Mouse (Mus musculus) liver, adult 2 months (tissue): ENCODE measurements at regions not wholly inside any gene's neighbourhood (a gene's known extent, or its start where the extent isn't known, plus 50 kb on each side); places are given as distances from the start of the nearest gene placed in this dataset.

Source experiments
- DNase-seq: peaks from one replicate; pipeline ENCODE4 v3.0.0-alpha.2; 2011; ENCODE audit warnings: low read depth, low spot score; ENCODE audit errors: extremely low read depth
- H3K27ac ChIP-seq: fragments of 200-500 bp; replicated peaks from 2 replicates; pipeline ENCODE4 v1.5.1; 2012; ENCODE audit warnings: low read depth, mild to moderate bottlenecking, control low read depth, inconsistent platforms, low read length; ENCODE audit not compliant: insufficient read depth
- H3K27me3 ChIP-seq: fragments of 200-500 bp; 2 replicates; pipeline ENCODE4 v1.6.1; 2012; ENCODE audit warnings: mild to moderate bottlenecking, moderate library complexity, low read length, inconsistent platforms; ENCODE audit not compliant: control insufficient read depth, insufficient read depth
- H3K36me3 ChIP-seq: fragments of 200-500 bp; 2 replicates; pipeline ENCODE4 v1.6.1; 2012; ENCODE audit warnings: low read length, inconsistent platforms; ENCODE audit not compliant: control insufficient read depth, insufficient read depth
- H3K4me1 ChIP-seq: fragments of 200-500 bp; 2 replicates; pipeline ENCODE4 v1.6.1; 2011; ENCODE audit warnings: low read length; ENCODE audit not compliant: control insufficient read depth, insufficient read depth
- H3K4me3 ChIP-seq: fragments of 200-500 bp; 2 replicates; pipeline ENCODE4 v1.5.1; 2011; ENCODE audit warnings: low read depth, mild to moderate bottlenecking, control low read depth, low read length, moderate library complexity; ENCODE audit not compliant: insufficient read depth
- H3K79me2 ChIP-seq: fragments of 200-500 bp; 2 replicates; pipeline ENCODE4 v1.6.1; 2012; ENCODE audit warnings: inconsistent platforms, mild to moderate bottlenecking, low read length, moderate library complexity; ENCODE audit not compliant: control insufficient read depth, insufficient read depth
- H3K9ac ChIP-seq: fragments of 200-500 bp; 2 replicates; pipeline ENCODE4 v1.6.1; 2012; ENCODE audit warnings: low read depth, mild to moderate bottlenecking, control low read depth, inconsistent platforms, low read length
- CTCF ChIP-seq: fragments of 200-500 bp; IDR thresholded peaks from 2 replicates; pipeline ENCODE4 v1.5.1; 2011; ENCODE audit warnings: low read depth, low read length, control low read depth
- POLR2A ChIP-seq: fragments of 200-500 bp; IDR thresholded peaks from 2 replicates; pipeline ENCODE4 v1.6.1; 2011; ENCODE audit warnings: low read length, control low read depth; ENCODE audit not compliant: insufficient read depth; ENCODE audit errors: extremely low read depth
- WGBS: fragments of 180-500 bp; shearing (Covaris S2); methylation state at CpG from one replicate; pipeline ENCODE4 v1.1.7; 2018; 5-methylcytosine and 5-hydroxymethylcytosine counted together

- DNase-seq: no peak
- Histone ChIP-seq H3K27me3 (no peaks in the 10 kb centered on the region), H3K9ac (no peak overlapping the region), H3K4me3 (no peak overlapping the region), H3K36me3 (no peaks in the 10 kb centered on the region), H3K27ac (no peak overlapping the region), H3K4me1 (no peaks in the 10 kb centered on the region), H3K79me2 (no peaks in the 10 kb centered on the region)
- no peak for TF ChIP-seq CTCF
- TF ChIP-seq POLR2A: no peak
- 76% methylated on average over 18 of the region's 18 CpGs for WGBS
Observed at GRCm38 (mm10) chr15:8884608-8885467, 82.9 kb upstream of the Ranbp3l start.

DNA sequence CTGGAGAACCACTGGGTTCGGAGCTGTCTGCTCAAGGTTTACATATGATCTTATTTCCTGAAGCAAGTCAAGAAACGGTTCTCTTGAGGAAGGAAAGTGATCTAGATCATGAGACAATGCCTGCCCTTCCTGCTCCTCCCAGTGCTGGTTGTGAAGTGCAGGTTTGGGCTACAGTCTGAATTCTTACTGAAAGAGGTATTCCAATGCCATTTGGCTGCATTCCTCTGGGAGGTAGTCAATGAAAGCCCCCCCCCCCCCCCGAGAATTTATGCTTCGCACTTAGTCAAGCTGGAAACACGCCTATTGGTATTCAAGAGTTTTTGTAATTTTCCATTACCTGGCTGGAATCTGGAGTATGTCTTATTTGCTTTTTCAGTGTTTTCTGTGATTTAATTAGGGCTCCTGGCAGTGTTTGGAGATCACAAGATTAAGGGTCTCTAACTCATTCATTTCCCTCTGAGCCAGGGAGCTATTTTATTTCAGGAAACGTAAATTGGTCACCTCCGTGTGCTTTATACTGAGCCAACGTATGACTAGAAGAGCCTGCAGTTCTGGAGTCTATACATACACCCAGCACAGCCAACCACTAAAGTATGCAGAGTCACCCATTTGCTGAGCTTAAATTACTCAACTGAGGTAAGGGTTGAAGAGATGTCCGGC lies 84.7 kb upstream of the Ranbp3l start:
- no peak for DNase-seq
- no peak overlapping the region for H3K27ac ChIP-seq
- 77% methylated on average over 9 of the region's 9 CpGs for WGBS
- TF ChIP-seq POLR2A: no peak
- no peak for TF ChIP-seq CTCF
- no peaks in the 10 kb centered on the region for H3K36me3 ChIP-seq
- H3K4me3 ChIP-seq: no peak overlapping the region
- no peaks in the 10 kb centered on the region for H3K4me1 ChIP-seq
- H3K79me2 ChIP-seq: no peaks in the 10 kb centered on the region
- H3K9ac ChIP-seq: no peak overlapping the region
- no peaks in the 10 kb centered on the region for H3K27me3 ChIP-seq

DNA sequence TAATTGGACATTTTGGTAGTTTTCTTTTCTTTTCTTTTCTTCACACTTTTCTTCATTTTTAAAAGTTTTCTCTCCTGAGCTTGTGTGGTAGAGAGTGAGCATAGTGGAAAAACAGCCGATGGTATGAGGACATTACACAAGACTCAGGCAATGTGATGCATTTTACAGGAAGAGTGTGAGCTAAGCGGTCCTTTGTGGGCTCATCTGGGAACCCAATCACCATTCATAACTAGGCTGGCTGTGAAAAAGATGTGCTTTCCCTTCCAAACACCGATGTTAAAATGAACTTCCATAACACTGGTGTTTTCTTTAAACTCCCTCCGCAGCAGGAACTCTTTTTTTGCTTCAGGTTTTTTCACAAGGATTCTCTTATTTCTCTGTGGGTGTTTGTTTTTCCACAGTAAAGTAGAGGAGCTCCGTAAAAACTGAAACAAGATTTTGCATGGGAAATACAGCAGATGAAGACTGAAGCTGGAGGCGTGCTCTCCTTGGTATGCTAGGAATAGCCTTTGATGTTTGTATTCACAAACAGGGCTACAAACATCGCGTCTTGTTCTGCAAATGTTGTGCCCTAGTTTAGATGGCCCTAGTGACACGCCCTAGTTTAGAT lies 92.8 kb upstream of the Ranbp3l start:
- no peak for DNase-seq
- no peak overlapping the region for H3K27ac ChIP-seq
- WGBS: 88% methylated on average over 9 of the region's 9 CpGs
- no peaks in the 10 kb centered on the region for H3K4me1 ChIP-seq
- H3K79me2 ChIP-seq: no peaks in the 10 kb centered on the region
- H3K36me3 ChIP-seq: no peaks in the 10 kb centered on the region
- no peak overlapping the region for H3K4me3 ChIP-seq
- H3K9ac ChIP-seq: no peak overlapping the region
- no peaks in the 10 kb centered on the region for H3K27me3 ChIP-seq
- TF ChIP-seq POLR2A (no peak), CTCF (no peak)

DNA sequence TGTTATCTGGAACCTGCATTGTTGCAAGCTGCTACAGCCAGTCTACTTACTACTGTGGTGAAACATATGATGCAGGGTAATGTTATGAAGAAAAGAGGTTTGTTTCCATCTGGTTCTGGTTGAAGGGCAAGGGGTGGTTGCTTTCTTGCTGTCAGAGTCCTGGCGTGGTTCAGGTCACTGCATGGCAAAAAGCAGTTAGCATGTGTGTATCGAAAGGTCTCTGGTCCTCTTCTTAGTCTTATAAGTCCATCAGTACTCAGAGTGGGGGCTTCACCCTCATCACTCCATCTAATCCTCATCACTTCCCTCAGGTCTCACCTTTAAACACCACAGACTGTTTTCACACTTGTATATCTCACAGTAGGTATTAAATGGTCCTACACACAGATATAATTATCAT lies 99.7 kb upstream of the Ranbp3l start:
- TF ChIP-seq POLR2A: no peak
- TF ChIP-seq CTCF: no peak
- no peaks in the 10 kb centered on the region for H3K79me2 ChIP-seq
- DNase-seq: no peak
- H3K36me3 ChIP-seq: no peaks in the 10 kb centered on the region
- H3K4me1 ChIP-seq: no peaks in the 10 kb centered on the region
- H3K9ac ChIP-seq: no peak overlapping the region
- H3K27me3 ChIP-seq: no peaks in the 10 kb centered on the region
- 74% methylated on average over 2 of the region's 2 CpGs for WGBS
- H3K4me3 ChIP-seq: no peak overlapping the region
- no peak overlapping the region for H3K27ac ChIP-seq

GRCm38 (mm10) chr15:8867160-8867891 lies 100.4 kb upstream of the Ranbp3l start:
- TF ChIP-seq CTCF (no peak), POLR2A (no peak)
- no peak overlapping the region for H3K9ac ChIP-seq
- H3K4me1 ChIP-seq: no peaks in the 10 kb centered on the region
- DNase-seq: no peak
- no peaks in the 10 kb centered on the region for H3K27me3 ChIP-seq
- 37% methylated on average over 7 of the region's 7 CpGs for WGBS
- no peaks in the 10 kb centered on the region for H3K36me3 ChIP-seq
- no peaks in the 10 kb centered on the region for H3K79me2 ChIP-seq
- H3K27ac ChIP-seq: no peak overlapping the region
- H3K4me3 ChIP-seq: no peak overlapping the region
